Mouse (Mus musculus) kidney, embryonic 15.5 days (tissue): ENCODE data around the gene Bdh2. TPM values are rescaled to one million over a fixed set of nuclear protein-coding genes. Genes with fewer than 3 reads are reported as not detected.

Source experiments
- ATAC-seq: fragments of 200-750 bp; cut with Nextera tagmentation; replicated peaks from 2 replicates; pipeline ENCODE4 v1.8.0; 2017; ENCODE audit warnings: moderate TSS enrichment; ENCODE audit not compliant: low FRiP score
- H3K27ac ChIP-seq: fragments of 300-500 bp; sonication (generic); 2 replicates; pipeline ENCODE4 v1.5.1; 2015; ENCODE audit warnings: mild to moderate bottlenecking, inconsistent platforms
- H3K27me3 ChIP-seq: fragments of 300-500 bp; sonication (generic); 2 replicates; pipeline ENCODE4 v1.6.1; 2015; ENCODE audit warnings: inconsistent platforms
- H3K36me3 ChIP-seq: fragments of 300-500 bp; sonication (generic); 2 replicates; pipeline ENCODE4 v1.6.1; 2015; ENCODE audit warnings: inconsistent platforms
- H3K4me1 ChIP-seq: fragments of 300-500 bp; sonication (generic); 2 replicates; pipeline ENCODE4 v1.6.1; 2015; ENCODE audit warnings: inconsistent platforms
- H3K4me2 ChIP-seq: fragments of 300-500 bp; sonication (generic); 2 replicates; pipeline ENCODE4 v1.6.1; 2015; ENCODE audit warnings: moderate library complexity, mild to moderate bottlenecking, inconsistent platforms
- H3K4me3 ChIP-seq: fragments of 300-500 bp; sonication (generic); replicated peaks from 2 replicates; pipeline ENCODE4 v1.5.1; 2015; ENCODE audit warnings: mild to moderate bottlenecking, inconsistent platforms
- H3K9ac ChIP-seq: fragments of 300-500 bp; sonication (generic); 2 replicates; pipeline ENCODE4 v1.6.1; 2015; ENCODE audit warnings: mild to moderate bottlenecking, inconsistent platforms
- H3K9me3 ChIP-seq: fragments of 300-500 bp; sonication (generic); replicated peaks from 2 replicates; pipeline ENCODE4 v1.6.1; 2016; ENCODE audit warnings: inconsistent platforms
- WGBS: fragments of 180-500 bp; shearing (Covaris S2); methylation state at CpG from one replicate; pipeline ENCODE4 v1.1.7; 2015; ENCODE audit warnings: mixed read lengths; 5-methylcytosine and 5-hydroxymethylcytosine counted together
- polyA plus RNA-seq: library from polyadenylated mRNA; unstranded; fragments of >200 nt; fragmentation: Nextera tagmentation; extraction: Ambion mirVana; gene quantifications from 2 replicates; pipeline ENCODE4 v1.2.1, GENCODE M21; 2015

The Bdh2 gene
- polyA plus RNA-seq, 1 experiment from 2014 or later: 25.5 TPM

- no peak for ATAC-seq
- Histone ChIP-seq H3K9ac (no peak overlapping the region), H3K4me1 (peaks cover 10% of the 10 kb centered on the region), H3K4me3 (no peak overlapping the region), H3K27me3 (0 out of 2 replicates have a peak, but pooled peaks cover 3% of the 10 kb centered on the region), H3K36me3 (no peaks in the 10 kb centered on the region), H3K4me2 (no peak overlapping the region), H3K9me3 (no peaks in the 10 kb centered on the region), H3K27ac (no peak overlapping the region)
- WGBS: 29% methylated on average over 6 of the region's 6 CpGs
Measured at GRCm38 (mm10) chr3:135304060-135304459, 23.0 kb downstream of the Bdh2 start.

GRCm38 (mm10) chr3:135304566-135304965 lies 23.5 kb downstream of the Bdh2 start:
- Histone ChIP-seq H3K4me2 (no peak overlapping the region), H3K9ac (no peak overlapping the region), H3K36me3 (no peaks in the 10 kb centered on the region), H3K9me3 (no peaks in the 10 kb centered on the region), H3K27me3 (0 out of 2 replicates have a peak, but pooled peaks cover 3% of the 10 kb centered on the region), H3K4me1 (peaks cover 10% of the 10 kb centered on the region), H3K4me3 (no peak overlapping the region), H3K27ac (no peak overlapping the region)
- 25% methylated on average over 9 of the region's 9 CpGs for WGBS
- no peak for ATAC-seq

GRCm38 (mm10) chr3:135307411-135308259 lies 26.6 kb downstream of the Bdh2 start, which contains the start of gene Slc9b2:
Slc9b2 (plus strand) TSS chr3:135307700.
- ATAC-seq: peak; percentile 97
- Histone ChIP-seq H3K27me3 (0 out of 2 replicates have a peak, but pooled peaks cover 3% of the 10 kb centered on the region), H3K4me1 (peaks cover 10% of the 10 kb centered on the region), H3K36me3 (no peaks in the 10 kb centered on the region), H3K4me2 (peak within 1 kb of the TSS; percentile 77), H3K9ac (peak within 1 kb of the TSS; percentile 15; the same call in 1 of the 2 replicates), H3K4me3 (peak within 1 kb of the TSS; percentile 41), H3K9me3 (no peaks in the 10 kb centered on the region), H3K27ac (no peak within 1 kb of the TSS)
- WGBS: 5% methylated on average over 28 of the region's 28 CpGs

GRCm38 (mm10) chr3:135312916-135313491 lies 32.0 kb downstream of the Bdh2 start:
- ATAC-seq: no peak
- WGBS: 41% methylated on average over 2 of the region's 2 CpGs

GRCm38 (mm10) chr3:135313727-135314126 lies 32.7 kb downstream of the Bdh2 start:
- Histone ChIP-seq H3K4me1 (no peaks in the 10 kb centered on the region), H3K36me3 (no peaks in the 10 kb centered on the region), H3K4me2 (no peak overlapping the region), H3K27me3 (no peaks in the 10 kb centered on the region), H3K9me3 (no peaks in the 10 kb centered on the region), H3K9ac (no peak overlapping the region), H3K27ac (no peak overlapping the region), H3K4me3 (no peak overlapping the region)
- no peak for ATAC-seq
- WGBS: 83% methylated on average over 2 of the region's 2 CpGs

More at GRCm38 (mm10) chr3:135312916-135313491, 32.0 kb downstream of the Bdh2 start:
- no peak overlapping the region for H3K4me2 ChIP-seq
- H3K9me3 ChIP-seq: no peaks in the 10 kb centered on the region
- H3K27me3 ChIP-seq: no peaks in the 10 kb centered on the region
- H3K9ac ChIP-seq: no peak overlapping the region
- no peaks in the 10 kb centered on the region for H3K36me3 ChIP-seq
- H3K4me1 ChIP-seq: peaks cover 2% of the 10 kb centered on the region
- H3K4me3 ChIP-seq: no peak overlapping the region
- H3K27ac ChIP-seq: no peak overlapping the region

- Histone ChIP-seq H3K36me3 (no peaks in the 10 kb centered on the region), H3K4me1 (no peaks in the 10 kb centered on the region), H3K9me3 (no peaks in the 10 kb centered on the region), H3K4me3 (no peak overlapping the region), H3K27ac (no peak overlapping the region), H3K9ac (no peak overlapping the region), H3K27me3 (no peaks in the 10 kb centered on the region), H3K4me2 (no peak overlapping the region)
- 75% methylated on average over 2 of the region's 2 CpGs for WGBS
- ATAC-seq: no peak
Measured at GRCm38 (mm10) chr3:135314811-135315210, 33.8 kb downstream of the Bdh2 start.

GRCm38 (mm10) chr3:135315720-135316425 lies 34.9 kb downstream of the Bdh2 start:
- H3K27ac ChIP-seq: no peak overlapping the region
- no peaks in the 10 kb centered on the region for H3K4me1 ChIP-seq
- no peak for ATAC-seq
- WGBS: 91% methylated on average over 9 of the region's 9 CpGs
- no peak overlapping the region for H3K4me2 ChIP-seq
- no peak overlapping the region for H3K4me3 ChIP-seq
- no peaks in the 10 kb centered on the region for H3K27me3 ChIP-seq
- H3K9me3 ChIP-seq: no peaks in the 10 kb centered on the region
- H3K9ac ChIP-seq: no peak overlapping the region
- no peaks in the 10 kb centered on the region for H3K36me3 ChIP-seq

- H3K36me3 ChIP-seq: no peaks in the 10 kb centered on the region
- WGBS: 84% methylated on average over 11 of the region's 11 CpGs
- H3K9ac ChIP-seq: no peak overlapping the region
- H3K27me3 ChIP-seq: no peaks in the 10 kb centered on the region
- no peak for ATAC-seq
- H3K4me3 ChIP-seq: no peak overlapping the region
- H3K27ac ChIP-seq: no peak overlapping the region
- no peaks in the 10 kb centered on the region for H3K4me1 ChIP-seq
- H3K4me2 ChIP-seq: no peak overlapping the region
- no peaks in the 10 kb centered on the region for H3K9me3 ChIP-seq
Measured at GRCm38 (mm10) chr3:135318331-135318730, 37.3 kb downstream of the Bdh2 start.

GRCm38 (mm10) chr3:135324354-135324753 lies 43.3 kb downstream of the Bdh2 start:
- Histone ChIP-seq H3K27ac (no peak overlapping the region), H3K9ac (no peak overlapping the region), H3K4me1 (no peaks in the 10 kb centered on the region), H3K27me3 (no peaks in the 10 kb centered on the region), H3K9me3 (no peaks in the 10 kb centered on the region), H3K36me3 (no peaks in the 10 kb centered on the region), H3K4me2 (no peak overlapping the region), H3K4me3 (no peak overlapping the region)
- WGBS: 57% methylated on average over 6 of the region's 6 CpGs
- no peak for ATAC-seq

- WGBS: 74% methylated on average over 6 of the region's 6 CpGs
- H3K4me2 ChIP-seq: no peak overlapping the region
- no peaks in the 10 kb centered on the region for H3K9me3 ChIP-seq
- no peak for ATAC-seq
- no peaks in the 10 kb centered on the region for H3K4me1 ChIP-seq
- no peak overlapping the region for H3K27ac ChIP-seq
- H3K27me3 ChIP-seq: no peaks in the 10 kb centered on the region
- no peak overlapping the region for H3K4me3 ChIP-seq
- H3K36me3 ChIP-seq: no peaks in the 10 kb centered on the region
- H3K9ac ChIP-seq: no peak overlapping the region
Measured at GRCm38 (mm10) chr3:135327176-135327575, 46.2 kb downstream of the Bdh2 start.

GRCm38 (mm10) chr3:135327601-135328000 lies 46.6 kb downstream of the Bdh2 start:
- ATAC-seq: no peak
- Histone ChIP-seq H3K4me2 (no peak overlapping the region), H3K27ac (no peak overlapping the region), H3K27me3 (no peaks in the 10 kb centered on the region), H3K9me3 (no peaks in the 10 kb centered on the region), H3K36me3 (no peaks in the 10 kb centered on the region), H3K4me3 (no peak overlapping the region), H3K9ac (no peak overlapping the region), H3K4me1 (no peaks in the 10 kb centered on the region)
- 57% methylated on average over 2 of the region's 2 CpGs for WGBS

- Histone ChIP-seq H3K36me3 (no peaks in the 10 kb centered on the region), H3K9me3 (no peaks in the 10 kb centered on the region), H3K27ac (no peak overlapping the region), H3K27me3 (no peaks in the 10 kb centered on the region), H3K9ac (no peak overlapping the region), H3K4me3 (no peak overlapping the region), H3K4me2 (no peak overlapping the region), H3K4me1 (no peaks in the 10 kb centered on the region)
- ATAC-seq: no peak
- WGBS: 58% methylated on average over 3 of the region's 3 CpGs
Measured at GRCm38 (mm10) chr3:135328560-135328959, 47.5 kb downstream of the Bdh2 start.
